Mouse (Mus musculus): ENCODE data around the gene Tmem106b.

The Tmem106b gene

GRCm38 (mm10) chr6:13069302-13070146 is at the start of gene Tmem106b:
Gene Tmem106b, plus strand, starts transcription at chr6:13069759.
- peak; percentile 98 for DNase-seq (ENCODE audit: low spot score)

- no peak for DNase-seq (ENCODE audit: low spot score)
Measured at GRCm38 (mm10) chr6:13021245-13022100, 48.1 kb upstream of the Tmem106b start.

- DNase-seq (ENCODE audit: low spot score): no peak
Measured at GRCm38 (mm10) chr6:13030558-13030957, 39.0 kb upstream of the Tmem106b start.

GRCm38 (mm10) chr6:13030961-13031360 is 38.6 kb upstream of the Tmem106b start:
- no peak for DNase-seq (ENCODE audit: low spot score)

GRCm38 (mm10) chr6:13052408-13053200 is 17.0 kb upstream of the Tmem106b start:
- no peak for DNase-seq (ENCODE audit: low spot score)

GRCm38 (mm10) chr6:13061276-13062039 is 8.1 kb upstream of the Tmem106b start:
- DNase-seq (ENCODE audit: low spot score): no peak

- DNase-seq (ENCODE audit: low spot score): no peak
Measured at GRCm38 (mm10) chr6:13062063-13062462, 7.5 kb upstream of the Tmem106b start.

GRCm38 (mm10) chr6:13062691-13063255 is 6.8 kb upstream of the Tmem106b start:
- no peak for DNase-seq (ENCODE audit: low spot score)

GRCm38 (mm10) chr6:13070147-13070425 is 527 bp downstream of the Tmem106b start:
- no peak for DNase-seq (ENCODE audit: low spot score)

GRCm38 (mm10) chr6:13070485-13070884 is 926 bp downstream of the Tmem106b start:
- no peak for DNase-seq (ENCODE audit: low spot score)

- no peak for DNase-seq (ENCODE audit: low spot score)
Measured at GRCm38 (mm10) chr6:13073036-13073435, 3.5 kb downstream of the Tmem106b start.

- DNase-seq (ENCODE audit: low spot score): no peak
Measured at GRCm38 (mm10) chr6:13073876-13074275, 4.3 kb downstream of the Tmem106b start.

GRCm38 (mm10) chr6:13082881-13083280 is 13.3 kb downstream of the Tmem106b start:
- DNase-seq (ENCODE audit: low spot score): no peak

- no peak for DNase-seq (ENCODE audit: low spot score)
Measured at GRCm38 (mm10) chr6:13096656-13097435, 27.3 kb downstream of the Tmem106b start.

- DNase-seq (ENCODE audit: low spot score): no peak
Measured at GRCm38 (mm10) chr6:13100137-13100536, 30.6 kb downstream of the Tmem106b start.

GRCm38 (mm10) chr6:13108662-13109061 is 39.1 kb downstream of the Tmem106b start:
- no peak for DNase-seq (ENCODE audit: low spot score)

GRCm38 (mm10) chr6:13137255-13137654 is 67.7 kb downstream of the Tmem106b start:
- DNase-seq (ENCODE audit: low spot score): no peak

All from testis, postnatal 10 days (tissue).